Mouse (Mus musculus) forebrain, embryonic 16.5 days (tissue): ENCODE measurements around the gene Manbal. TPM values are rescaled to one million over a fixed set of nuclear protein-coding genes. Genes with fewer than 3 reads are reported as not detected.
A peak's percentile ranks its signal among the peaks of the same experiment; 100 is the strongest.

Source experiments
- ATAC-seq: fragments of 200-750 bp; cut with Nextera tagmentation; 2 replicates; pipeline ENCODE4 v1.8.0; 2017; ENCODE audit warnings: mild to moderate bottlenecking, moderate library complexity
- H3K27ac ChIP-seq: fragments of 300-500 bp; sonication (generic); 2 replicates; pipeline ENCODE4 v1.5.1; 2014; ENCODE audit warnings: low read length, control low read depth
- H3K27me3 ChIP-seq: fragments of 300-500 bp; sonication (generic); replicated peaks from 2 replicates; pipeline ENCODE4 v1.6.1; 2014; ENCODE audit warnings: low read length; ENCODE audit not compliant: control insufficient read depth, insufficient read depth
- H3K36me3 ChIP-seq: fragments of 300-500 bp; sonication (generic); 2 replicates; pipeline ENCODE4 v1.6.1; 2014; ENCODE audit not compliant: control insufficient read depth, insufficient read depth
- H3K4me1 ChIP-seq: fragments of 300-500 bp; sonication (generic); replicated peaks from 2 replicates; pipeline ENCODE4 v1.6.1; 2014; ENCODE audit warnings: low read length; ENCODE audit not compliant: control insufficient read depth, insufficient read depth
- H3K4me2 ChIP-seq: fragments of 300-500 bp; sonication (generic); 2 replicates; pipeline ENCODE4 v1.6.1; 2014; ENCODE audit warnings: mild to moderate bottlenecking, low read length, control low read depth
- H3K4me3 ChIP-seq: fragments of 300-500 bp; sonication (generic); replicated peaks from 2 replicates; pipeline ENCODE4 v1.5.1; 2014; ENCODE audit warnings: mild to moderate bottlenecking, low read length, control low read depth
- H3K9ac ChIP-seq: fragments of 300-500 bp; sonication (generic); replicated peaks from 2 replicates; pipeline ENCODE4 v1.6.1; 2014; ENCODE audit warnings: low read depth, low read length, control low read depth
- H3K9me3 ChIP-seq: fragments of 300-500 bp; sonication (generic); 2 replicates; pipeline ENCODE4 v1.6.1; 2016; ENCODE audit warnings: low read length; ENCODE audit not compliant: control insufficient read depth
- WGBS: fragments of 180-500 bp; shearing (Covaris S2); extraction: QIAGEN DNeasy Blood & Tissue Kit; methylation state at CpG from one replicate; pipeline ENCODE4 v1.1.7; 2014; 5-methylcytosine and 5-hydroxymethylcytosine counted together
- polyA plus RNA-seq: library from polyadenylated mRNA; unstranded; fragments of >200 nt; fragmentation: Nextera tagmentation; extraction: Ambion mirVana; gene quantifications from 2 replicates; pipeline ENCODE4 v1.2.1, GENCODE M21; 2015

The Manbal gene
- polyA plus RNA-seq, 1 experiment from 2014 or later = 105 TPM

GRCm38 (mm10) chr2:157398539-157398938, 31.1 kb downstream of the Manbal start:
- peaks cover 15% of the 10 kb centered on the region for H3K36me3 ChIP-seq
- H3K9me3 ChIP-seq = no peaks in the 10 kb centered on the region
- H3K27ac ChIP-seq = no peak overlapping the region
- no peak overlapping the region for H3K4me2 ChIP-seq
- no peak for ATAC-seq
- over 99% methylated on average over 4 of the region's 4 CpGs for WGBS
- H3K27me3 ChIP-seq = no peaks in the 10 kb centered on the region
- no peaks in the 10 kb centered on the region for H3K4me1 ChIP-seq
- H3K4me3 ChIP-seq = no peak overlapping the region
- H3K9ac ChIP-seq = no peak overlapping the region

- no peak for ATAC-seq
- Histone ChIP-seq H3K36me3 (peaks cover 15% of the 10 kb centered on the region), H3K4me2 (no peak overlapping the region), H3K4me1 (no peaks in the 10 kb centered on the region), H3K27me3 (no peaks in the 10 kb centered on the region), H3K4me3 (no peak overlapping the region), H3K9me3 (no peaks in the 10 kb centered on the region), H3K9ac (no peak overlapping the region), H3K27ac (no peak overlapping the region)
- WGBS = 66% methylated on average over 10 of the region's 10 CpGs
These were observed 32.4 kb downstream of the Manbal start for GRCm38 (mm10) chr2:157399797-157400196.

- H3K4me3 ChIP-seq = no peak overlapping the region
- no peaks in the 10 kb centered on the region for H3K27me3 ChIP-seq
- no peak for ATAC-seq
- no peak overlapping the region for H3K4me2 ChIP-seq
- H3K9ac ChIP-seq = no peak overlapping the region
- H3K27ac ChIP-seq = no peak overlapping the region
- 89% methylated on average over 6 of the region's 6 CpGs for WGBS
- peaks cover 15% of the 10 kb centered on the region for H3K36me3 ChIP-seq
- H3K9me3 ChIP-seq = no peaks in the 10 kb centered on the region
- H3K4me1 ChIP-seq = no peaks in the 10 kb centered on the region
These were observed 33.1 kb downstream of the Manbal start for GRCm38 (mm10) chr2:157400491-157400890.

GRCm38 (mm10) chr2:157401261-157401660, 33.9 kb downstream of the Manbal start:
- H3K4me2 ChIP-seq = no peak overlapping the region
- H3K4me1 ChIP-seq = no peaks in the 10 kb centered on the region
- no peak for ATAC-seq
- no peaks in the 10 kb centered on the region for H3K9me3 ChIP-seq
- no peak overlapping the region for H3K4me3 ChIP-seq
- H3K27me3 ChIP-seq = no peaks in the 10 kb centered on the region
- H3K36me3 ChIP-seq = peaks cover 15% of the 10 kb centered on the region
- H3K27ac ChIP-seq = no peak overlapping the region
- WGBS = 97% methylated on average over 2 of the region's 2 CpGs
- H3K9ac ChIP-seq = no peak overlapping the region

- Histone ChIP-seq H3K9me3 (no peaks in the 10 kb centered on the region), H3K36me3 (no peaks in the 10 kb centered on the region), H3K4me3 (no peak overlapping the region), H3K9ac (no peak overlapping the region), H3K27ac (no peak overlapping the region), H3K4me2 (no peak overlapping the region), H3K4me1 (peaks cover 8% of the 10 kb centered on the region; the same call in 1 of the 2 replicates), H3K27me3 (no peaks in the 10 kb centered on the region)
- no peak for ATAC-seq
- 87% methylated on average over 7 of the region's 7 CpGs for WGBS
These were observed 40.2 kb downstream of the Manbal start for GRCm38 (mm10) chr2:157407596-157407995.

GRCm38 (mm10) chr2:157409793-157410533, 42.6 kb downstream of the Manbal start:
- no peaks in the 10 kb centered on the region for H3K9me3 ChIP-seq
- WGBS = 51% methylated on average over 12 of the region's 12 CpGs
- 0 out of 2 replicates have a peak overlapping the region, but pooled peaks have one; percentile 10 for H3K27ac ChIP-seq
- H3K9ac ChIP-seq = no peak overlapping the region
- H3K4me2 ChIP-seq = no peak overlapping the region
- peaks cover 8% of the 10 kb centered on the region; the same call in 1 of the 2 replicates for H3K4me1 ChIP-seq
- no peak overlapping the region for H3K4me3 ChIP-seq
- no peaks in the 10 kb centered on the region for H3K36me3 ChIP-seq
- no peak for ATAC-seq
- H3K27me3 ChIP-seq = no peaks in the 10 kb centered on the region

GRCm38 (mm10) chr2:157411151-157411693, 43.8 kb downstream of the Manbal start:
- Histone ChIP-seq H3K4me1 (peaks cover 8% of the 10 kb centered on the region; the same call in 1 of the 2 replicates), H3K9ac (no peak overlapping the region), H3K27ac (no peak overlapping the region), H3K36me3 (no peaks in the 10 kb centered on the region), H3K27me3 (no peaks in the 10 kb centered on the region), H3K9me3 (no peaks in the 10 kb centered on the region), H3K4me2 (no peak overlapping the region), H3K4me3 (no peak overlapping the region)
- ATAC-seq = no peak
- WGBS = 85% methylated on average over 6 of the region's 6 CpGs

- Histone ChIP-seq H3K9me3 (no peaks in the 10 kb centered on the region), H3K4me2 (no peak overlapping the region), H3K4me3 (no peak overlapping the region), H3K36me3 (no peaks in the 10 kb centered on the region), H3K4me1 (peaks cover 8% of the 10 kb centered on the region; the same call in 1 of the 2 replicates), H3K27ac (no peak overlapping the region), H3K9ac (no peak overlapping the region), H3K27me3 (no peaks in the 10 kb centered on the region)
- 88% methylated on average over 7 of the region's 7 CpGs for WGBS
- ATAC-seq = no peak
These were observed 45.1 kb downstream of the Manbal start for GRCm38 (mm10) chr2:157412497-157412896.

GRCm38 (mm10) chr2:157417229-157417628, 49.8 kb downstream of the Manbal start:
- Histone ChIP-seq H3K4me1 (0 out of 2 replicates have a peak, but pooled peaks cover 4% of the 10 kb centered on the region), H3K27me3 (no peaks in the 10 kb centered on the region), H3K36me3 (no peaks in the 10 kb centered on the region), H3K27ac (no peak overlapping the region), H3K4me2 (no peak overlapping the region), H3K4me3 (no peak overlapping the region), H3K9ac (no peak overlapping the region), H3K9me3 (no peaks in the 10 kb centered on the region)
- WGBS = 61% methylated on average over 6 of the region's 6 CpGs
- ATAC-seq = no peak
